ENCODE assay signal across 16 mouse cellular contexts in genomic region chr11:120583937-120584336, GRCm38 (mm10). TPM values are rescaled to one million over a fixed set of nuclear protein-coding genes. Genes with fewer than 3 reads are reported as not detected.
"Had no signal": no experiment of that assay in that cellular context is flagged by ENCODE, and none has a peak within 500 bp of the region (broad histone marks: within the 10 kb centered on the region; RNA-seq: fewer than 3 reads in every experiment).

No protein-coding gene starts in this region.

- DNase-seq: kidney, adult 9 months; kidney, postnatal 25 days; layer of hippocampus, postnatal 36 days; liver, embryonic 13.5 days; lung, adult 2 months; retina, postnatal 1 day; right cerebral cortex, postnatal 25 days; spleen, adult 18-20 months; thymus, postnatal 25 days had no signal

- ATAC-seq: midbrain, embryonic 16.5 days had no signal

- H3K4me2 ChIP-seq: liver, embryonic 13.5 days; midbrain, embryonic 12.5 days; neural tube, embryonic 13.5 days; stomach, embryonic 15.5 days had no signal

- H3K27ac ChIP-seq: left cerebral cortex, adult 2 months; liver, embryonic 13.5 days; macrophage; midbrain, embryonic 12.5 days; neural tube, embryonic 13.5 days; stomach, embryonic 15.5 days had no signal

- H3K9me3 ChIP-seq: liver, embryonic 13.5 days; neural tube, embryonic 13.5 days; stomach, embryonic 15.5 days had no signal

- H3K9ac ChIP-seq: liver, embryonic 13.5 days; midbrain, embryonic 12.5 days; neural tube, embryonic 13.5 days; stomach, embryonic 15.5 days had no signal

- H3K27me3 ChIP-seq: liver, embryonic 13.5 days; midbrain, embryonic 12.5 days; neural tube, embryonic 13.5 days; stomach, embryonic 15.5 days had no signal

- H3K4me3 ChIP-seq: left cerebral cortex, adult 2 months; liver, embryonic 13.5 days; midbrain, embryonic 12.5 days; myocyte; neural tube, embryonic 13.5 days; stomach, embryonic 15.5 days had no signal

RNA-seq across cellular contexts. Expression of gene Npb, which starts 24.3 kb away (rescaled TPM):
- polyA plus RNA-seq: macrophage; midbrain, embryonic 16.5 days had no signal
